Mouse (Mus musculus) c-Kit-positive CD71-positive TER-119-positive erythroid progenitor cells, embryonic 14.5 days (primary cell): ENCODE results near the gene Vbp1.
A peak's percentile ranks its signal among the peaks of the same experiment; 100 is the strongest.

Source experiments
- DNase-seq: peaks from one replicate; pipeline ENCODE4 v3.0.0-alpha.2; 2013; ENCODE audit warnings: low spot score

Gene Vbp1

GRCm38 (mm10) chrX:75514179-75514972, at the start of gene Vbp1:
Gene Vbp1, plus strand, starts transcription at chrX:75514299.
- peak; percentile 83 for DNase-seq

GRCm38 (mm10) chrX:75475182-75475644, 38.9 kb upstream of the Vbp1 start:
- peak; percentile 24 for DNase-seq

DNA sequence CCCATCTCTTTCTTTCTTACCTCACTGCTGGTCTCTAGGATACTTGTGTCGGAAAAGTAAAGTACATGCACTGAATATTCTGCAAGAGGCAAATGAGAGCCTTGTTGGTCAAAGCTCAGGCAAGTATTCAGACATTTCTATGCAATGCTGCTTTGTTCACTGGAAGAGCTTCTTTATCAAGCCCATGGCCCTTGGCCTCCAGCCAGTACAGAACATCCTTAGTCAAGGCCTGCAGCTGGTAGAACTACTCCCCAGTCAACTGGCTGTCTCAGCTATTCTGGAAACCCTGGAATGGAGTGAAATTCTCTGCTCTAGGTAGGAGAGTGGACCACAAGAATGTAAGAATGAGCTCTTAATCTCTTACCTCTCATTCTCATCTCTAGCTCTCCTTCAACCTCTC, 24.2 kb upstream of the Vbp1 start:
- DNase-seq = no peak

- no peak for DNase-seq
Measured at GRCm38 (mm10) chrX:75513787-75514178, 316 bp upstream of the Vbp1 start.

GRCm38 (mm10) chrX:75577582-75578324, 63.7 kb downstream of the Vbp1 start, which contains the start of gene Rab39b:
Gene Rab39b, minus strand, starts transcription at chrX:75578231.
- no peak for DNase-seq

DNA sequence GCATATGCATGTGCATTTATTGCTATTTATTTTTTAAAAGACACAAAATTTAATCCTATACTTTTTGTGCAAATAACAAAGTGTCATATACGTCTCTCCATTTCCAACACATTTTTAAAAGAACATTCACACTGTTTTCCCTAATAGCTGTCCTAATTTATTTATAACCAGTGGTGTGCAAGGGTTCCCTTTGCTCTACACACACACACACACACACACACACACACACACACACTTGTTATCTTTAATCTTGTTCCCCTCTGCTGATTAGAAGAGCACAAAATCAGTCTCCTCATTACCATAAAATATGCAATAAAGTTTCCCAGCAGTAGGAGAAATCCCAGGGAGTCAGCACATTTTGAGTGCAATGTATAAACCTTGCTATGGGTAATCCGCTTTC, 64.4 kb downstream of the Vbp1 start:
- DNase-seq = no peak
